In genomic region chr5:118004619-118005018, GRCm38 (mm10) we compare ENCODE assay signal across 9 mouse cellular contexts. TPM values are rescaled to one million over a fixed set of nuclear protein-coding genes. Genes with fewer than 3 reads are reported as not detected.
DNase-seq lines count a peak whose midpoint lies in the region; ATAC-seq and TF ChIP-seq lines count a peak whose summit lies in the region.
"Had no signal": no experiment of that assay in that cellular context is flagged by ENCODE, and none has a peak within 500 bp of the region (broad histone marks: within the 10 kb centered on the region; RNA-seq: fewer than 3 reads in every experiment).

No protein-coding gene starts in this region.

- no peak overlapping the region for H3K4me3 ChIP-seq in limb, embryonic 10.5 days
- H3K4me3 ChIP-seq in forebrain, embryonic 12.5 days (replicated peaks), result no peak overlapping the region
- H3K4me3 ChIP-seq: neural tube, embryonic 13.5 days had no signal

- TF ChIP-seq POLR2A in brain, embryonic 14.5 days (IDR thresholded peaks at IDR 0.05; ENCODE audit: borderline replicate concordance, extremely low read depth, insufficient read depth, insufficient read length, poor library complexity, severe bottlenecking), result no peak

- DNase-seq in layer of hippocampus, adult 11-12 months (ENCODE audit: low spot score), result peak; percentile 76
- no peak for DNase-seq in layer of hippocampus, adult 9-10 months (ENCODE audit: low spot score)
- peak; percentile 2 for DNase-seq in MEL-GATA-1-ER (ENCODE audit: extremely low read depth, low read depth)
- DNase-seq in brain, embryonic 14.5 days (ENCODE audit: low read depth), result peak; percentile 53
- peak; percentile 64 for DNase-seq in limb, embryonic 10.5 days (ENCODE audit: low spot score)
- peak; percentile 69 to 81 for DNase-seq in right cerebral cortex, postnatal 10 days (ENCODE audit: low spot score in 2 of 2)

- 81% methylated on average over 8 of the region's 8 CpGs for WGBS in limb, embryonic 10.5 days
- 82% methylated on average over 8 of the region's 8 CpGs for WGBS in forebrain, embryonic 12.5 days

- no peaks in the 10 kb centered on the region for H3K9me3 ChIP-seq in limb, embryonic 10.5 days (replicated peaks)
- H3K9me3 ChIP-seq in forebrain, embryonic 12.5 days, result no peaks in the 10 kb centered on the region
- H3K9me3 ChIP-seq: neural tube, embryonic 13.5 days had no signal

- ATAC-seq in frontal cortex, adult (ENCODE audit: low TSS enrichment), result peak; percentile 49
- ATAC-seq in forebrain, embryonic 12.5 days (ENCODE audit: low FRiP score), result no peak

- H3K27me3 ChIP-seq in limb, embryonic 10.5 days (ENCODE audit: low read depth, poor library complexity, severe bottlenecking), result no peaks in the 10 kb centered on the region
- no peaks in the 10 kb centered on the region for H3K27me3 ChIP-seq in forebrain, embryonic 12.5 days
- H3K27me3 ChIP-seq: neural tube, embryonic 13.5 days had no signal

- TF ChIP-seq CTCF in brain, embryonic 14.5 days (IDR thresholded peaks at IDR 0.05; ENCODE audit: borderline replicate concordance, extremely low read depth, insufficient read depth, insufficient read length), result peak; percentile 93

- peaks cover 99% of the 10 kb centered on the region for H3K36me3 ChIP-seq in limb, embryonic 10.5 days
- H3K36me3 ChIP-seq in forebrain, embryonic 12.5 days (replicated peaks), result peaks cover 98% of the 10 kb centered on the region

- no peak overlapping the region for H3K27ac ChIP-seq in limb, embryonic 10.5 days
- no peak overlapping the region for H3K27ac ChIP-seq in forebrain, embryonic 12.5 days
- H3K27ac ChIP-seq: neural tube, embryonic 13.5 days had no signal

- no peak overlapping the region for H3K4me2 ChIP-seq in forebrain, embryonic 12.5 days
- H3K4me2 ChIP-seq: neural tube, embryonic 13.5 days had no signal

- H3K4me1 ChIP-seq in limb, embryonic 10.5 days, result no peaks in the 10 kb centered on the region
- H3K4me1 ChIP-seq in forebrain, embryonic 12.5 days, result no peaks in the 10 kb centered on the region
- H3K4me1 ChIP-seq: neural tube, embryonic 13.5 days had no signal

- H3K9ac ChIP-seq in forebrain, embryonic 12.5 days, result no peak overlapping the region
- H3K9ac ChIP-seq: neural tube, embryonic 13.5 days had no signal

RNA-seq across cellular contexts. Expression of gene Tesc, which starts 22.9 kb away (rescaled TPM):
- polyA plus RNA-seq in brain, embryonic 14.5 days (2012; rRNA removed), result 2.6 and 3.0 TPM in 2 replicates
- 0.14 and 0.48 TPM in 2 replicates for polyA plus RNA-seq in limb, embryonic 10.5 days (2016; fragmentation: Nextera tagmentation; extraction: Ambion mirVana)
- 4.7 and 6.3 TPM in 2 replicates for polyA plus RNA-seq in forebrain, embryonic 12.5 days (2016; fragmentation: Nextera tagmentation; extraction: Ambion mirVana)

RNA-seq across cellular contexts. Expression of gene Fbxo21, which starts 28.1 kb away (rescaled TPM):
- polyA plus RNA-seq in brain, embryonic 14.5 days (2012; rRNA removed), result 171 and 178 TPM in 2 replicates
- 86.1 and 93.4 TPM in 2 replicates for polyA plus RNA-seq in limb, embryonic 10.5 days (2016; fragmentation: Nextera tagmentation; extraction: Ambion mirVana)
- 149 and 165 TPM in 2 replicates for polyA plus RNA-seq in forebrain, embryonic 12.5 days (2016; fragmentation: Nextera tagmentation; extraction: Ambion mirVana)
